In the genomic region with DNA sequence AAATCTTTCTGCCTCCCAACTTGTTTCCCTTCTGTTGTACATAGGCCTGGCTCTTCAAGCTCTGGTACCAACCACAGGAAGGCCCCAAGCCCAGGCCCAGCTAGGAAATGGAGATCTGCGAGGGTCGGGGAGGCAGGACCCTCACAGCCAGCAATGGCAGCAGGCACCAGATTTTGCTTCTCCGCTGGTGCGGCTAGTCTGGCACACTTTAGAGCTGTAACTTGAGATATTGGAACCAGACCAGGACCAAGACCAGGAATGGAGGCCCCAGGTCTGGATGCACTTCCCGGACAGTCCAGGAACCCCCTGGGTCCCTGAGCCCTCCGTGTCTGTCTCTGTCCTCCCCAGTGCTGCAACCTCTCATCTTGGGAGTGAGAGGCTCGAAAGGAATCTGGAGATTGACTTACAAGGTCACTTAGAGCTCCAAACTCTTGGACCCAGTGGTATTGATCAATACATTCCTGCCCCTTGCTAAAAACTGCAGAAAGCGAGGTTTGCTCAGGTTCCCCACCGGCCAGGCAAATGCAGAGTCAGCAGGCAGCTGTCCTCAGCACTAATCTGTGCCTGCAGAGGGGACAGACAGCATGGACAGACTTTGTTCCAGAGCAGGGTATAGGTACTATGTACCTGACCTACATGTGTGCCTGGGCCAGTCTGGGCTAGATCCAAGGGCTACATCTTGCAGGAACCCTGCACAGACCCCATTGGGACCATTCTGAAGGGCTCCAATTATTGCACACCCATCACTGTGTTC, we compare ENCODE assay signal across 9 mouse cellular contexts. TPM values are rescaled to one million over a fixed set of nuclear protein-coding genes. Genes with fewer than 3 reads are reported as not detected.
DNase-seq lines count a peak whose midpoint lies in the region; ATAC-seq and TF ChIP-seq lines count a peak whose summit lies in the region.
"Had no signal": no experiment of that assay in that cellular context is flagged by ENCODE, and none has a peak within 500 bp of the region (broad histone marks: within the 10 kb centered on the region; RNA-seq: fewer than 3 reads in every experiment).

No protein-coding gene starts in this region.

- peak overlapping the region; percentile 88; the same call in 1 of the 2 replicates for H3K27ac ChIP-seq in forebrain, embryonic 10.5 days
- no peak overlapping the region for H3K27ac ChIP-seq in forebrain, postnatal 0 days (ENCODE audit: low read depth, low read length)
- H3K27ac ChIP-seq in kidney, postnatal 0 days: no peak overlapping the region
- peak overlapping the region; percentile 86; the same call in 1 of the 2 replicates for H3K27ac ChIP-seq in embryonic facial prominence, embryonic 10.5 days (replicated peaks)
- H3K27ac ChIP-seq in midbrain, embryonic 13.5 days: no peak overlapping the region

- H3K36me3 ChIP-seq in forebrain, embryonic 10.5 days (replicated peaks): no peaks in the 10 kb centered on the region
- no peaks in the 10 kb centered on the region for H3K36me3 ChIP-seq in forebrain, postnatal 0 days (ENCODE audit: insufficient read depth)
- no peaks in the 10 kb centered on the region for H3K36me3 ChIP-seq in kidney, postnatal 0 days (ENCODE audit: insufficient read depth, low read length)
- H3K36me3 ChIP-seq in embryonic facial prominence, embryonic 10.5 days (replicated peaks): no peaks in the 10 kb centered on the region
- no peaks in the 10 kb centered on the region for H3K36me3 ChIP-seq in midbrain, embryonic 13.5 days

- H3K27me3 ChIP-seq in forebrain, embryonic 10.5 days (ENCODE audit: poor library complexity, severe bottlenecking): peaks cover 53% of the 10 kb centered on the region
- no peaks in the 10 kb centered on the region for H3K27me3 ChIP-seq in forebrain, postnatal 0 days (ENCODE audit: insufficient read depth, low read length)
- no peaks in the 10 kb centered on the region for H3K27me3 ChIP-seq in kidney, postnatal 0 days (ENCODE audit: insufficient read depth, low read length)
- H3K27me3 ChIP-seq in embryonic facial prominence, embryonic 10.5 days (replicated peaks; ENCODE audit: low read depth, poor library complexity, severe bottlenecking): peaks cover 55% of the 10 kb centered on the region
- H3K27me3 ChIP-seq in midbrain, embryonic 13.5 days: peaks cover 54% of the 10 kb centered on the region

- no peak for ATAC-seq in forebrain, postnatal 0 days
- no peak for ATAC-seq in kidney, postnatal 0 days (replicated peaks; ENCODE audit: low FRiP score, low read depth)
- no peak for ATAC-seq in midbrain, embryonic 13.5 days

- peaks cover 4% of the 10 kb centered on the region; the same call in 1 of the 2 replicates for H3K9me3 ChIP-seq in forebrain, embryonic 10.5 days
- H3K9me3 ChIP-seq in forebrain, postnatal 0 days (ENCODE audit: low read length): no peaks in the 10 kb centered on the region
- H3K9me3 ChIP-seq in kidney, postnatal 0 days (replicated peaks; ENCODE audit: low read length): no peaks in the 10 kb centered on the region
- peaks cover 4% of the 10 kb centered on the region; the same call in 1 of the 2 replicates for H3K9me3 ChIP-seq in embryonic facial prominence, embryonic 10.5 days
- no peaks in the 10 kb centered on the region for H3K9me3 ChIP-seq in midbrain, embryonic 13.5 days

- H3K4me2 ChIP-seq in forebrain, postnatal 0 days (ENCODE audit: low read depth): no peak overlapping the region
- no peak overlapping the region; the same call in 1 of the 2 replicates for H3K4me2 ChIP-seq in kidney, postnatal 0 days (ENCODE audit: low read length)
- H3K4me2 ChIP-seq in midbrain, embryonic 13.5 days (replicated peaks): peak overlapping the region; percentile 94; the same call in 1 of the 2 replicates

- H3K9ac ChIP-seq in forebrain, postnatal 0 days: no peak overlapping the region
- no peak overlapping the region for H3K9ac ChIP-seq in kidney, postnatal 0 days (ENCODE audit: low read depth, low read length)
- no peak overlapping the region for H3K9ac ChIP-seq in midbrain, embryonic 13.5 days (replicated peaks)

- H3K4me3 ChIP-seq in forebrain, embryonic 10.5 days: peak overlapping the region; percentile 82; the same call in 1 of the 2 replicates
- H3K4me3 ChIP-seq in forebrain, postnatal 0 days (ENCODE audit: low read depth, low read length): no peak overlapping the region
- no peak overlapping the region for H3K4me3 ChIP-seq in kidney, postnatal 0 days (replicated peaks; ENCODE audit: low read depth, low read length)
- peak overlapping the region; percentile 84 for H3K4me3 ChIP-seq in embryonic facial prominence, embryonic 10.5 days
- H3K4me3 ChIP-seq in midbrain, embryonic 13.5 days (replicated peaks): no peak overlapping the region

- peaks cover 74% of the 10 kb centered on the region for H3K4me1 ChIP-seq in forebrain, embryonic 10.5 days
- peaks cover 6% of the 10 kb centered on the region; the same call in 1 of the 2 replicates for H3K4me1 ChIP-seq in forebrain, postnatal 0 days (ENCODE audit: insufficient read depth)
- peaks cover 17% of the 10 kb centered on the region; the same call in 1 of the 2 replicates for H3K4me1 ChIP-seq in kidney, postnatal 0 days (replicated peaks; ENCODE audit: insufficient read depth, low read length)
- H3K4me1 ChIP-seq in embryonic facial prominence, embryonic 10.5 days: peaks cover 42% of the 10 kb centered on the region
- H3K4me1 ChIP-seq in midbrain, embryonic 13.5 days (replicated peaks): peaks cover 32% of the 10 kb centered on the region

- DNase-seq in forebrain, embryonic 10.5 days (ENCODE audit: extremely low spot score, low spot score): peak; percentile 26
- DNase-seq in forebrain, postnatal 0 days: no peak
- peak; percentile 50 for DNase-seq in kidney, postnatal 0 days (ENCODE audit: low spot score)
- no peak for DNase-seq in kidney, postnatal 36 days
- DNase-seq in embryonic facial prominence, embryonic 10.5 days (ENCODE audit: low spot score): peak; percentile 53
- DNase-seq in thymus, postnatal 14 days: no peak
- no peak for DNase-seq in adrenal gland, postnatal 36 days
- DNase-seq: thymus, adult 18-20 months had no signal

- no peak for TF ChIP-seq CTCF in forebrain, postnatal 0 days (IDR thresholded peaks at IDR 0.05; ENCODE audit: low read depth)
- no peak for TF ChIP-seq CTCF in kidney, postnatal 0 days (IDR thresholded peaks at IDR 0.05; ENCODE audit: low read depth)

- WGBS in forebrain, embryonic 10.5 days: 42% methylated on average over 9 of the region's 9 CpGs
- WGBS in forebrain, postnatal 0 days: 62% methylated on average over 9 of the region's 9 CpGs
- 64% methylated on average over 9 of the region's 9 CpGs for WGBS in kidney, postnatal 0 days
- WGBS in embryonic facial prominence, embryonic 10.5 days: 40% methylated on average over 9 of the region's 9 CpGs
- 59% methylated on average over 9 of the region's 9 CpGs for WGBS in midbrain, embryonic 13.5 days

RNA-seq across cellular contexts. Expression of a gene that starts 1.1 kb away (rescaled TPM):
- 21.0 and 22.1 TPM in 2 replicates for polyA plus RNA-seq in forebrain, embryonic 10.5 days (2016; fragmentation: Nextera tagmentation; extraction: Ambion mirVana)
- 14.9 and 15.8 TPM in 2 replicates for total RNA-seq in forebrain, postnatal 0 days (2014; rRNA removed)
- polyA plus RNA-seq in forebrain, postnatal 0 days (2015; fragmentation: Nextera tagmentation; extraction: Ambion mirVana): 32.0 TPM in 2 replicates
- 71.3 and 77.0 TPM in 2 replicates for polyA plus RNA-seq in kidney, postnatal 0 days (2015; fragmentation: Nextera tagmentation; extraction: Ambion mirVana)
- 31.6 and 35.0 TPM in 2 replicates for polyA plus RNA-seq in embryonic facial prominence, embryonic 10.5 days (2016; fragmentation: Nextera tagmentation; extraction: Ambion mirVana)
- polyA plus RNA-seq in midbrain, embryonic 13.5 days (2015; fragmentation: Nextera tagmentation; extraction: Ambion mirVana): 14.9 and 18.9 TPM in 2 replicates
- 10 to 100 TPM; 70.5 to 73.8 TPM for total RNA-seq in adrenal gland, postnatal 36 days (2021)

RNA-seq across cellular contexts. Expression of a gene that starts 29.7 kb away (rescaled TPM):
- 22.7 and 24.1 TPM in 2 replicates for polyA plus RNA-seq in forebrain, embryonic 10.5 days (2016; fragmentation: Nextera tagmentation; extraction: Ambion mirVana)
- 16.5 and 28.6 TPM in 2 replicates for total RNA-seq in forebrain, postnatal 0 days (2014; rRNA removed)
- 37.0 and 43.1 TPM in 2 replicates for polyA plus RNA-seq in forebrain, postnatal 0 days (2015; fragmentation: Nextera tagmentation; extraction: Ambion mirVana)
- polyA plus RNA-seq in kidney, postnatal 0 days (2015; fragmentation: Nextera tagmentation; extraction: Ambion mirVana): 122 and 127 TPM in 2 replicates
- polyA plus RNA-seq in embryonic facial prominence, embryonic 10.5 days (2016; fragmentation: Nextera tagmentation; extraction: Ambion mirVana): 26.6 and 28.0 TPM in 2 replicates
- polyA plus RNA-seq in midbrain, embryonic 13.5 days (2015; fragmentation: Nextera tagmentation; extraction: Ambion mirVana): 12.6 and 14.6 TPM in 2 replicates
- 10 to 100 TPM; 51.1 to 61.4 TPM for total RNA-seq in adrenal gland, postnatal 36 days (2021)

RNA-seq across cellular contexts. Expression of a gene that starts 31.5 kb away (rescaled TPM):
- polyA plus RNA-seq in forebrain, embryonic 10.5 days (2016; fragmentation: Nextera tagmentation; extraction: Ambion mirVana): 0.82 and 0.95 TPM in 2 replicates
- total RNA-seq in forebrain, postnatal 0 days (2014; rRNA removed): 0.38 and 0.85 TPM in 2 replicates
- polyA plus RNA-seq in forebrain, postnatal 0 days (2015; fragmentation: Nextera tagmentation; extraction: Ambion mirVana): 0.77 and 1.2 TPM in 2 replicates
- 41.8 and 44.8 TPM in 2 replicates for polyA plus RNA-seq in kidney, postnatal 0 days (2015; fragmentation: Nextera tagmentation; extraction: Ambion mirVana)
- 1.2 and 1.7 TPM in 2 replicates for polyA plus RNA-seq in embryonic facial prominence, embryonic 10.5 days (2016; fragmentation: Nextera tagmentation; extraction: Ambion mirVana)
- polyA plus RNA-seq in midbrain, embryonic 13.5 days (2015; fragmentation: Nextera tagmentation; extraction: Ambion mirVana): 0.94 and 1.5 TPM in 2 replicates
- 10 to 100 TPM in 1 of 2 experiments, 1 to 10 TPM in 1; 1.2 to 36.5 TPM for total RNA-seq in adrenal gland, postnatal 36 days (2021)

Comparison
In these comparisons a context has a peak if more than half of its experiments do, and no peak if none do; other contexts are left out.
1. DNase-seq: peak in forebrain, embryonic 10.5 days (single experiment), kidney, postnatal 0 days (single experiment) and embryonic facial prominence, embryonic 10.5 days (single experiment); none in forebrain, postnatal 0 days (single experiment), kidney, postnatal 36 days (0 of 2), thymus, postnatal 14 days (single experiment) and adrenal gland, postnatal 36 days (0 of 2).
2. H3K27ac ChIP-seq: peak in forebrain, embryonic 10.5 days (single experiment) and embryonic facial prominence, embryonic 10.5 days (single experiment); none in forebrain, postnatal 0 days (single experiment), kidney, postnatal 0 days (single experiment) and midbrain, embryonic 13.5 days (single experiment).
3. H3K4me3 ChIP-seq: peak in forebrain, embryonic 10.5 days (single experiment) and embryonic facial prominence, embryonic 10.5 days (single experiment); none in forebrain, postnatal 0 days (single experiment), kidney, postnatal 0 days (single experiment) and midbrain, embryonic 13.5 days (single experiment).
4. RNA of a gene that starts 31.5 kb away (polyA plus RNA-seq): 41.8 to 44.8 TPM in kidney, postnatal 0 days; 1.2 to 1.7 TPM in embryonic facial prominence, embryonic 10.5 days, 0.77 to 1.2 TPM in forebrain, postnatal 0 days, 0.82 to 0.95 TPM in forebrain, embryonic 10.5 days and 0.94 to 1.5 TPM in midbrain, embryonic 13.5 days; every median in the first group is over 10 times any median in the second.